Mouse (Mus musculus) kidney, postnatal 4 days (tissue): Measurements from ENCODE around the gene A930033H14Rik.

Source experiments
- DNase-seq, 2 experiments: peaks; one replicate each; pipeline ENCODE4 v3.0.0; 2021; ENCODE audit warnings: mixed read lengths in 2 of 2

A930033H14Rik gene

DNA sequence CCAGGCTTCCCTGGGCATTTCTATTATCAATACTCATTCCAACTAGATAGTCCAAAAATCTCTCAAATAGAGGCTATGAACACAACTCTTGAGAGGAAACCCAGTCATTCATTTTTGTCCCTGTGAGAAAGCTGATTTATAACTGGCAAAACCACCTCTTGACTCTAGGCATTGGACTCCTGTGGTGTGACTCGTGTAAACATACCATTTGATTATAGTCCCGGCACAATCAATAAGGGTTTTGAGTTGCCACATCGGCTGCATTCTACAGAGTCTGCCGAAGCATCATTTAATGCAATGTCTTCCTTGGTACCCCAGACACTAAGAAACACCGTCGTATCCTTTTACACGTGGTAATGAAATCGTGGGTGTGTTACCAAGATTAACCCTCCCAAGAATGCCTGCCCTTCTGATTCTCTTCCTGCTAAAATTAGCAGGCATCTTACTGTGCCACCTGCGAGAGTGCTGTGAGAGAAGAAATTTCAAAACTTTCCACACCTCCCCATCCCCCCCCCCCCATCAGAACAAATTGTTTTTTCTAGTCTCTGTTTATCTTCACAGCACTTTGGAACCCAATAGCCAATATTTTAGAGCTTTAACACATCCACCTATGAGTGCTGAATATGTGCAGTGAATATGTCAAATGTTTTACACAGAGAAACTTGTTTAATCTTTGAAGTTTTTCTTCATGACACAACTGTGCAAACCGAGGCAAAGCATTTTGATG, 22.3 kb downstream of the A930033H14Rik start:
- no peak for DNase-seq

DNA sequence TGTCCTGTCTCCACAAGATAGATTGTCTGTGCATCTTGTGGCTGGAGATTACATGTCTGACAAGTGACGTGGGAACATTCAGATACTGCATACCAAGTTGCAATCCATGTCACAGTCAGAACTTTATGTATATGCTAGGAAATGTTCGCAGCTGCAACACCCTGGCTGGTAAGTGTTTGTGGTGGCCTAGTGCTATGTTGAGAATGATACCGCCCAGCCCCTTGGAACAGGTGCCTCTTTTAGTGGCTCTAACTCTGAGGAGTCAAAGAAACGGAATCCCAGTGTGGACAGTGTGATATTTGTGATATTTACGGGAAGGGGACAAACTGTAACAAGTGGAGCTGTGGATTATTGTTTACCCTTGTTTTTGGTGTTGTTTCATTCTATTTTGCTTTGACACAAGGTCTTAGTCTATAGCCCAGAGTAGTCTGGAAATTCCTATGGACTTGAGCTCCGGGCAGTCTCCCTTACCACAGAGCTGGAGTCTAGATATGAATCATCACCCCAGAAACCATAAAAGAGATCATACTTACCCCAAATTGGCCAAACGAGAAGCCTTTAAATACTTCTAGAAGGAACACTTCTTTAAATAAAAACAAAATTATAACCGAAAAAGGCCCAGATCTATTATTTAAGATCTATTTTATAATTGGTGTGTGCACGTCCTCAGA, 25.0 kb downstream of the A930033H14Rik start:
- no peak for DNase-seq

DNA sequence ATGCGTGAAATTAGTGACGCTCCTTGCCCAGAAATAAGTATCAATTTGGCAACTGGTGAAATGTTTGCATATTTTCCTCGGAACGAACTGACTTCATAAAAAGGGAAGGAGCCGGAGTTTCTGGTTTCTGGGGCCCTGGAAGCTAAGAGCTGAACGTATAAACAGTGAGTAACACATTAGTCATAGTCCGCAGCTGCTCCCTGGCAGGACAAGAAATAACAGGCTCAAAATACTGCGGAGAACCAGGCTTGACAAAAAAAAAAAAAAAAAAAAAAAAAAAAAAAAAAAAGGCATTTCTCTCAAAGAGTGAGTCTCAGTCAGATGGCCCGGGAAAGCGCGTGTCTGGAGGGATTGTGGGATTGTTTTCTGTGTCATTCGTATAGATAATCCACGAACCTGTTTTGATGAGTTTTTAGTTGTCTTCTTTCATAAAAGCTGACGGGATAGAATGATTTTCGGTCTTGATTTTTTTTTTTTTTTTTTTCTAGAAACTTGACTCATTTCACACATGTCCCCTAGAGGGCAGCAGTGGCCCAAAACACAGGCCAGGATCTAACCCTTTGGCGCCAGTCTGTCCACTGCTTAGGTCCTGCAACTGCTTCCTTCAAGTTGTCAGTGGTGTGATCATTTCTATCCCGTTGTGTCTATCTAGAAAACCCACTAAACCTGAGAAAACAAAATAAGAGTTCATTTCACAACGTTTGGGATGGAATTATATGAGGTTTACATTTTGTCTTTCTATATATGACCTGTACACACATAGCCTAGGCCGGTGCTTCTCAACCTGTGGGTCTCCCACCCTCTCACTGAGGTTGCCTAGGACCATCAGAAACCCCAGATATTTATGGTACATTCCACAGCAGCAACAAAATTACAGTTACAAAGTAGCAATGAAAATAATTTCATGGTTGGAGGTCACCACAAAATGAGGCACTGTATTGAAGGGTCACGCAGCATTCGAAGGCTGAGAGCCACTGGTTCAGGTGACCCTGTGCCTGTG, 26.7 kb downstream of the A930033H14Rik start:
- DNase-seq = peak; percentile 80 to 87

DNA sequence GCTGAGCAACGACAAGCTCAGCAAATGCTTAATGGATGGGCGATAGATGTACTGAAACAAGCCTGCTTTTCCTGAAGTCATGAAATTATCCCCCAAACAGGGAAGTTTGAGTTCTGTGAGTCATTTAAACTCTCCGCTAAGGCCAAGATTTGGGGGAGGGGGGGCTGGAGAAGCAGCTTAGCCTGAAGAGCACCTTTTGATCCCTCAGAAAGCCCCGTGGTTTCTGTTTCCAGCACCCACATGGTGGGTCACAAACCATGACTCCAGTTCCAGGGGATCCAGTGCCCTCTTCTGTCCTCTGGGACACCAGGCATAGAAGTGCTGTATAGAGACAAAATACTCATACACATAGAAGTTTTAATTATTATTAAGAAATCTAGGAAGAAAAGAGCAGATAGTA, 27.5 kb downstream of the A930033H14Rik start:
- DNase-seq = peak; percentile 16 to 43

DNA sequence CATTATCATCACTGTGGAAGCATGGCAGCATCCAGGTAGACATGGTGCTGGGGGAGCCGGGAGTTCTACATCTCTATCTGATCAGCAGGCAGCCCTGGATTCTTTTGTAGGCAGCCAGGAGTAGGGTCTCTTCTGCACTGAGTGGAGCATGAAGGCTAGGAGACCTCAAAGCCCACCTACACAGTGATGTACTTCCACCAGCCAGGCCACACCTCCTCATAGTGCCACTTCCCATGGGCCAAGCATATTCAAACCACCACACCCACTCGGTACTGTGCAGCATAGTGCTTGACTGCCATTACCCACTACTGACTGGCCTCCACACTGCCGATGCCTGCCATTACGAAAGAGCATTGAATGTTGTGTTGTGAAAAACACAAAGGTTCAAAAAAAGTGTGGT, 28.0 kb downstream of the A930033H14Rik start:
- DNase-seq = no peak

DNA sequence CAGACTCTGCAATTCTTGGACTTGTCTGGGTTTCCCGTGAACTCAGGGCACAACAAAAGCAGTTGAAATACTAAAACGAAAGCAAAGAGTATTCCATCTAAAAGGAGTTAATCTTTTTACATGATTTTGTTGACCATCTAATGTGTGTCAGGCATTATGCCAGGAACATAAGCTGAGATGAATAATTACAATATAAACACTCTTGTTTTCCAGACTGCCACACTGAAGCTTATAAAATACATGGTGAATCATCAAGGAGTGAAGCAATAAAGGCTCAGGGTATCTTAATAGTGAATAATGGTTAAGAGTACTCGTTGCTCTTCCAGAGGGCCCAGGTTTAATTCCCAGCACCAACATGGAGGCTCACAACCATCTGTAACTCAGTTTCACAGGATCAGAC, 31.9 kb downstream of the A930033H14Rik start:
- DNase-seq = no peak

DNA sequence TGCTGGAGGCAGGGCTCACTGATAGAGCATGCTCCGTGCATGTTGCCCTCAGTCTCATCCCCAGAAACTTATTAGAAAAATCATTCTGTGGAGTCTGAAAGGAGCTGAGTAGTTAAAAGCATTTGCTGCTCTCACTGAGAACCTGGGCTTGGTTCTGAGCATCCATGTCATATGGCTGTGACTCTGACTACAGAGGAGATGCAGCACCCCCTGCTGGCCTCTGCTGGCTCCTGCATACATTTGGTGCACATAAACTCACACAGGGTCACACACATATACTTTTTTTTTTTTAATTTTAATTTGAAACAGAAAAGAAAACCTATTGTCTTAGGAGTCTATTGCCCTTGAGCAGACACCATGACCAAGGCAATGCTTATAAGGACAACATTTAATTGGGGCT, 33.6 kb downstream of the A930033H14Rik start:
- DNase-seq = no peak

DNA sequence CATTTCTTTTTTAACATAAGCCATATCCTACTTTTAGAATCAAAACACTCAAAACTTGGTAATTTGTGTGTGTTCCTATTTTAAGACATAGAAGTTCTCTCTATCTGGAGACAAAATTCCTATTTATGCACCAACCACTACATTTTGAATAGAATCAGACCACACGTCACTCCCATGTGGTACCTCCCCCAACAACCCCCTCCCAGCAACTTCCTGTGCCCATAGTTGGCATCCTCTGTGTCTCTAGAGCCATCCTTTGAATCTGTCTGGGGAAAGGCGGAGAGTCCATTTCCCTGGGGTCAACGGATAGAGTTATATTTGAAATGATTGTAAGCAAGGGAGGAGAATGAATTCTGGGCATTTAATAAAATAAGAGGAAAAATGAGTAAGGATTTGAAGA, 36.8 kb downstream of the A930033H14Rik start:
- DNase-seq = no peak

DNA sequence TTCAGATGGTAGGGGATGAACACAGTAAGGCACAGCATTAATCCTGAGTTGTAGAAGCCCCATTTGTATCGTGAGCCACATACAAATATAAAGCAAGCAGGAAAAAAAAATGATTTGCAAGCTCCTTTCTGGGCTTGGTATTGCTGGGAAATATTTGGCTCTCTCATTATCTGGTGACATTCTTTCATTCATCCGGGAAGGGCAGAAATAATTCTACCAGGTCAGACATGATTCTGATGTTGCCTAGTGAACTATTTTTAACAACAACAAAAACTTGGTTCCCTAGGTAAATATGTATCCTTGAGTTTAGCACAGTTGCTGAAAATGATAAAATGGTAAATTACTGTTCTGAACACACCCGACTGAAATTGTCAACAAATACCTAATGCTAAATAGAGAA, 40.5 kb downstream of the A930033H14Rik start:
- no peak for DNase-seq

DNA sequence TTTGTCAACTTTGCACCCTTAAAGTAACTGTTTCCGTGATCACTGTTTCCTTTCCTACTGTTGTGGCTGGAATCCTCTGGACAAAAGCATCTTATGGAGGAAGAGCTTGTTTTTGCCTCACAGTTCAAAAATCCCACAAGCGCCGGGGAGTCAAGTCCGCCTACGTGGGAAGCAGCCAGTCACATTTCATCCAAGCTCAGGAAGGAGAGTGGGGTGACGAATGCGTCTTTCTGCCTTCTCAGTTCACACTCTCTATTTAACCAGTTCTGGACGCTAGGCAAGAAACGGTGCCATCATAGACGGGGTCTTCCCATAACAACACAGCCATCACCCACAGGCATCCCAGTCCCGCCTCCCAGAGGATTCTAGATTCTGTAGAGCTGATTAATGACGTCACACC, 46.4 kb downstream of the A930033H14Rik start:
- DNase-seq = peak in 1 of 2 experiments; percentile 30

DNA sequence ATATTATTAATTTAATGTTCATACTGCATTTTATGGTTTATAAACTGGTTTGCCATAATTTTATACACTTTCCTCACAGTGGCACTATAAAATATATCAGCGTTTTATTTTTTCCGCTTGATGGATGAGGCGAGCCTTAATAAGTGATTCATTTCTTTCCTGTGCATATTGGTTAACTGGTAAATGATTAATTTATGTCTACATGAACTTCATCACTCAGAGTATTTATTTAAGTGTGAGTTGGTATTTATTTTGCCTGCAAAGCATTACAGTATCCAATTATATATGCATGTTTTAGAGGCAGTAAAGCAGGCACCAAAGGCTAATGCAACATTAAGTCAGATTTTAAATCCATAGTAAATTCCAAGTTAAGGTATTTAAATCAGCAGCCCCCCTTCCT, 47.1 kb downstream of the A930033H14Rik start:
- DNase-seq = no peak

DNA sequence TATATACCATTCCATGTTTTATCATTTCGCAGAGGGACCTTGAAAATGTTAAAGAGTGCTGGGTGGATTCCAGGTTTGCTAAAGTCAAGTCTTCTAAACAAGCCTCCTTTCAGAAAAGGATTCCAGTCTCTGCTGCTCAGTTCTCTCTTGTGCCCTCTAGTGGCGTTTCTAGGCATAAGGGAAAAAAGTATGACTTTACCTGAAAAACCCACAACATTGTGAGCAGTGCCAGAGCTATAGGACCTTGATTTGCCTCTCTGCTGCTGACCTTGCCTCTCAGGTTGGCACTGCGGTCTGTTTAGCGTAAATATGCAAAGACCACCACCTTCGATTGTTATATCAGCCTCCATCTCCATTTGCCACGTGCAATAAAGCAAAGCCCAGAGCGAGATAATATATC, 47.8 kb downstream of the A930033H14Rik start:
- peak in 1 of 2 experiments; percentile 40 for DNase-seq

DNA sequence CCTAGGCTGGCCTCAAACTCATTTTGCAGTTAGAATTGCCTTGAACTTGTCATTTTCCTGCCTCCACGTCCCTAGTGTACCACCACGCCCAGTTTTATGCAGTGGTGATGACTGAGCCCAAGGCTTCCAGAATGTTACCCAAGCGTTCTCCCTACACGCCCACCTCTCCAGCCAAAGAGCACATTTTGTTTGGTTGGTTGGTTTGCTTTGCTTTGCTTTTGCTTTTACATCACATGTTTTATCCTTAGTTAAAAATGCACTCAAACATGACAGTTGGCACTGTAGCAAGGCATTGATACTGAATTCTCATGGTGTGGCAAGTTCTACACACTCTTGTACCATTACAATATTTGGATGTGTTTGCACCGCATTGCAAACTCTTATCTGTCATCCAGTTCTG, 49.7 kb downstream of the A930033H14Rik start:
- DNase-seq = peak in 1 of 2 experiments; percentile 2

DNA sequence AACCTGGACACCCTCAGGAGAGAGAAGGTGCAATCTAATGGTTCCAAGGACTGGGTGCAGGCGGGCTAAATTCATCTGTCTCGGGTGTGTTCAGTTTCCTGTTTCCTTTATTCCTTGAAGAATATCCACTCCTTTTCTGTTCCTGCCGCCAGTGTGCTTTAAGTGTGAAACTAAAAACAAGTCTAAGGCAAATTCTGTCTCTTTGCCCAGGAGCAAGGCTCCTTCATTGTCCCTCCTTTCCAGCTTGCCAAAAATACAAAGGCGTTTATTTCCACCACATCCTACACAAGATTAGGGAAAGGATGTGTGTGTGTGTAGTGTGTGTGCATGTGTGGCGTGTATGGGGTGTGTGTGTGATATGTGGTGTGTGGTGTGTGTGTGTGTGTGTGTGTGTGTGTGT, 50.3 kb downstream of the A930033H14Rik start:
- DNase-seq = peak in 1 of 2 experiments; percentile 0

DNA sequence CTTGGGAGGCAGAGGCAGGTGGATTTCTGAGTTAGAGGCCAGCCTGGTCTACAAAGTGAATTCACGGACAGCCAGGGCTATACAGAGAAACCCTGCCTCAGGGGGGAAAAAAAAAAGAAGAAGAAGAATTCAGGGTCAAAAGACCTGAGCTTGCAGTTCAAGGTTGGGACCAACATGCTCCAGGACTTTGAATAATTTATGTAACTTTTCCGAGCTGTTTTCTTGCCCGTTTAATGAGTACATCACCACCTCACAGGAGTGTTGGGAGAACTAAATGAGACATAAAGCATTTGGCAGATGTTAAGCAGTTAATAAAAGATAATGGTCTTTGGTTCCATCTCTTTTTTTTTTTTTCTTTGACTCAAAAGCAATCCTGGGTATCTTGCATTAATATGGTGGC, 51.4 kb downstream of the A930033H14Rik start:
- no peak for DNase-seq

DNA sequence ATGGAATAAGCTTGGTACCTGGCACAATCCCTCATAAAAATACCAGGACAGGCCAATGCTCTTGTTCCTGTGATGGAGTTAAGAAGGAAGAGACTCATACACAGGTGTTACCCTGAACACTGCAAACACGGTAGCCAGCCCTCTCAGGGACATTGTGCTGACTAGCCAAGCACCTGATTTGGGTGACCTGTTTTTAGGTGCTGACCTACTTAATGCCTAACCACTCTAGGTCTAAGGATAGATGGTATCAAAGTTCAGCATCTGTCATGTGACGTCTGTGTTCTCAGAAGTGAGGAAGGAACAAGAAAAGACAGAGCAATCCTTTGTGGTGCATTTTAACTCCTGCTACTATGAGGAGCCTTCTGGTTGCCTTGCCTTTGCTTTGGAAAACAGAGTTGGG, 52.0 kb downstream of the A930033H14Rik start:
- peak in 1 of 2 experiments; percentile 35 for DNase-seq
